Mouse (Mus musculus): ENCODE measurements at regions not wholly inside any gene's neighbourhood (a gene's known extent, or its start where the extent isn't known, plus 50 kb on each side); places are given as distances from the start of the nearest gene placed in this dataset.

DNA sequence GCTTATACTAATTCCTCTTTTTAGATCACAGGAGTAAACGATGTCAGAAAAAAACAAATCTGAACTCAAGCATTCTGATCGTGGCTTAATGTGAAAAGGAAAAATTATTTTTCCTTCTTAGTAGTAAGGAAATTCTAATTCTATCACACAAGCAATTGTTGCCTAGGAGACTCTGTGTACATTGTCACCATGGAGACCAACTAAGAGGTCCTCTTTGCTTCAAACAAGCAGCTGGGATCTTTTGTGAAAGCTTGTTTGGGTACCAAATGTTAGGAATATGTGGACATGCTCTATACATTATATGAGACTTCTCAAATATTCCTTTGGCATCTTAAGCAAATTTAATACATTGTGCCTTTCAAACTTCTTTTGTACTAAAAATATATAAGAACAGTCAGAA is 345.9 kb upstream of the Atp10a start:
- Histone ChIP-seq H3K9me3 (ENCODE audit: low read length) (no peaks in the 10 kb centered on the region), H3K4me1 (replicated peaks; ENCODE audit: low read depth, low read length) (no peaks in the 10 kb centered on the region), H3K4me3 (replicated peaks; ENCODE audit: low read length) (no peak overlapping the region), H3K27me3 (ENCODE audit: insufficient read depth, low read length) (no peaks in the 10 kb centered on the region), H3K36me3 (ENCODE audit: insufficient read depth, low read length) (no peaks in the 10 kb centered on the region)
- TF ChIP-seq POU5F1 (IDR thresholded peaks at IDR 0.05; ENCODE audit: borderline replicate concordance, low read length): no peak
- TF ChIP-seq CTCF (conservative IDR thresholded peaks at IDR 0.05; ENCODE audit: low read length): no peak
- no peak for TF ChIP-seq NANOG (IDR thresholded peaks at IDR 0.05; ENCODE audit: borderline replicate concordance, low read length)

DNA sequence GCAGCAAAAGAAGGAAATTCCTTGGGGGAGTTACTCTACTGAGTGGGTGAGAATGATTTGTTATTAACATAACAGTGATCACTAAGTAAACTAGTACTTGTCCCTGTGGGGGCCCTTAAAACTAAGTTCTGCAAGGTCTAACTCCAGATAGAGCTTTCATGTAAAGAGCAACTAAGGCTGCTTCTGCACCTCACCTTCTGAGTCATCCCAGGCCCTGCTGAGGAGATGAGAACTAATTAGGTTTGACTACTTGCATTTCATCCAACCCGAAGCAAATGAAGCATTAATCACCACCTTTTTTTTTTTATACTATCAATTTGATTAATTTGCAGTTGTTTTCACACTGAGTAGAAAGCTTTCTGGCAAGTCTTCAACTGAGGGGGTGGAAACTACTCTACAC is 333.6 kb upstream of the Atp10a start:
- Histone ChIP-seq H3K9me3 (ENCODE audit: low read length) (no peaks in the 10 kb centered on the region), H3K4me3 (replicated peaks; ENCODE audit: low read length) (no peak overlapping the region), H3K36me3 (ENCODE audit: insufficient read depth, low read length) (no peaks in the 10 kb centered on the region), H3K4me1 (replicated peaks; ENCODE audit: low read depth, low read length) (no peaks in the 10 kb centered on the region), H3K27me3 (ENCODE audit: insufficient read depth, low read length) (no peaks in the 10 kb centered on the region)
- TF ChIP-seq POU5F1 (IDR thresholded peaks at IDR 0.05; ENCODE audit: borderline replicate concordance, low read length): no peak
- TF ChIP-seq CTCF (conservative IDR thresholded peaks at IDR 0.05; ENCODE audit: low read length): no peak

DNA sequence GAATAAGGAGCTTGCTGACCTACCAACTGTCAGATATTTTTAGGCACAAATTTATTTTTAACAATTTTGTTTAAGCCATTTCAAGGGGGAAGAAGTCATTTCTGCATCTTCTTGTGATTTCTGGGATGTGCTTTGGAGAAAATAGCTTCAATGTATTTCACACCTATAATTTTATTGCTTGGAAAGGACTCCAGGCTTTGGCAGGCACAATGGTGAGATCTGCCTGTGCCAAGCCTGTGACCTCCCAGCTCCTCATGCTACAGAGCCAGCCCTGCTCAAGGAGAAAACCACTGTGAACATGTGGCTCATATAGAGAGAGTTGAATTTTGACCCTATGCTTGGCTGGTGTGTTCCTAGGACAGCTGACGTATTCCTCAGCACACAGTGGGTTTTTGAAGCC is 288.6 kb upstream of the Atp10a start:
- TF ChIP-seq POU5F1 (IDR thresholded peaks at IDR 0.05; ENCODE audit: borderline replicate concordance, low read length) (no peak), CTCF (conservative IDR thresholded peaks at IDR 0.05; ENCODE audit: low read length) (no peak), NANOG (IDR thresholded peaks at IDR 0.05; ENCODE audit: borderline replicate concordance, low read length) (no peak)
- no peaks in the 10 kb centered on the region for H3K4me1 ChIP-seq (replicated peaks; ENCODE audit: low read depth, low read length)
- H3K4me3 ChIP-seq (replicated peaks; ENCODE audit: low read length): no peak overlapping the region
- H3K9me3 ChIP-seq (ENCODE audit: low read length): no peaks in the 10 kb centered on the region
- H3K27me3 ChIP-seq (ENCODE audit: insufficient read depth, low read length): no peaks in the 10 kb centered on the region
- H3K36me3 ChIP-seq (ENCODE audit: insufficient read depth, low read length): no peaks in the 10 kb centered on the region

DNA sequence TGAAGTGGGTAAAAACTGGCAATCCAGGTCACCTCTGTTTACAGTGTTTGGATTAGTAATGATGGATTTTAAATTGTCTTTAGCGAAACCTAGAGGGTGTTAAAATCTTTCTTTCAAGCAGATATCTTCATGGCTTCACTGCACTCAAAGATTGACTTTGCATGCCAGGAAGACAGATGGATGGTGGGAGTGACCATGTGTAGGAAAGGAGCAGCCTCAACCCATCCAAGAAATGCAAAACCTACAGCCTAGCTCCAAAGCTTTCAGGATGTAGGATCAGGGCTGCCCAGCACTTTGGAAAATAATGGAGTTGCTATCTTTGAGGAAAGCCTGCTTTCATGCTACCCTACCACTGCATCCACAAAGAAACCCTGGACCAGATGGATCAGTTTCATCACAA is 272.6 kb upstream of the Atp10a start:
- TF ChIP-seq POU5F1 (IDR thresholded peaks at IDR 0.05; ENCODE audit: borderline replicate concordance, low read length) (no peak), CTCF (conservative IDR thresholded peaks at IDR 0.05; ENCODE audit: low read length) (no peak), NANOG (IDR thresholded peaks at IDR 0.05; ENCODE audit: borderline replicate concordance, low read length) (no peak)

DNA sequence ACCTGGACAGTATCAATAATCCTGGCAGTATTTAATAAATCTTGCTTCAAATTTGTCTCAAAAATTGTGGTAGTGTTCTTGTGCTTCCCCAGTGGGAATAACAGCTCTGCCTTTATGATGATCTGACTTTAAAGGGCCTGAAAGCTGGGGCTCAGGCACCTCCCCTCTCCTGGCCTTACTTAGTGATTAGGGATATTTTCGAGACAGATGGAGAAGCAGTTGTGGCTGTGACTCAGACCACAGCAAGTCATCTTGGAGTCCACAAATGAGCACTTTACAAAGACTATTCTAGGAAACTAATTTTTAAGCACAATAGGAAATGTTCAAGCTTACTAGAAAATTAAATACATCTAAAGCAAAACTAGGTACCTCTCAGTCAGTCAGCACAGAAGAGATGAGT is 267.6 kb upstream of the Atp10a start:
- H3K36me3 ChIP-seq (ENCODE audit: insufficient read depth, low read length): no peaks in the 10 kb centered on the region
- no peaks in the 10 kb centered on the region for H3K27me3 ChIP-seq (ENCODE audit: insufficient read depth, low read length)
- TF ChIP-seq POU5F1 (IDR thresholded peaks at IDR 0.05; ENCODE audit: borderline replicate concordance, low read length): no peak
- no peak for TF ChIP-seq NANOG (IDR thresholded peaks at IDR 0.05; ENCODE audit: borderline replicate concordance, low read length)
- no peak for TF ChIP-seq CTCF (conservative IDR thresholded peaks at IDR 0.05; ENCODE audit: low read length)
- no peak overlapping the region for H3K4me3 ChIP-seq (replicated peaks; ENCODE audit: low read length)
- H3K9me3 ChIP-seq (ENCODE audit: low read length): no peaks in the 10 kb centered on the region
- H3K4me1 ChIP-seq (replicated peaks; ENCODE audit: low read depth, low read length): no peaks in the 10 kb centered on the region

More for the DNA sequence above, 272.6 kb upstream of the Atp10a start:
- H3K9me3 ChIP-seq (ENCODE audit: low read length): no peaks in the 10 kb centered on the region
- H3K36me3 ChIP-seq (ENCODE audit: insufficient read depth, low read length): no peaks in the 10 kb centered on the region
- H3K27me3 ChIP-seq (ENCODE audit: insufficient read depth, low read length): no peaks in the 10 kb centered on the region
- no peak overlapping the region for H3K4me3 ChIP-seq (replicated peaks; ENCODE audit: low read length)
- no peaks in the 10 kb centered on the region for H3K4me1 ChIP-seq (replicated peaks; ENCODE audit: low read depth, low read length)

DNA sequence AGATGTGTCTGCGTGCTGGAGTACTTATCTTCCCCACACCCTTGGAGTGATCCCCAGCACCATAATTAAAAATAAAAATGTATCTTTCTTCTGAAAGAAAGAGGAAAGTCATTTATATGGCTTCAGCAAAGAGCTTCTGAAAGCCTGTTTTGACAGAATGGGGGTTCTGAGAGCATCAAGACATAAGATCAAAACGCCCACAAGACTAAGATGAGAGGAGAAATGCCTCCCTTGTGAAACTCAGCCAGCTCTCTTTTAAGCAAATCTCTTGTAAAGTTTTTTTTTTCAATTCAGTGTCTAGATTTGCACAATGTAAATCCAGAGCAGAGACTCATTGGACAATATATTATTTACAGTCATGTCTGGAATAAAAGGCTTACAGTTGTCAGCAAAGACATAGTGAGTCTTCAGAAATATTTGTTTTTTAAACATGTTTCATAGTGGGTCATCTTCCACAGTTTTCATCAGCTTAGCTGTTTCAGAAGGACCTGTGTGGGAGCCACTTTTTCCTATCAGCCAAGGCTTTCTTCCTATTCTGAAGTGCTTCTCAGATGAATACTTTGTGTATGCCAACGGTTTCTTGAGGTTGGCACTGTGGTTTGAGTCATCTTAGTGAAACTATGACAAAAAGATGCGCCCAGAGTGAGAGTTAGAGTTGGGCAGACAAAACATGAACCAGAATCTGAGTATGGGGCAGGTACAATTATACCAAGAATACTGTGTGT is 263.4 kb upstream of the Atp10a start:
- Histone ChIP-seq H3K9me3 (ENCODE audit: low read length) (no peaks in the 10 kb centered on the region), H3K36me3 (ENCODE audit: insufficient read depth, low read length) (no peaks in the 10 kb centered on the region), H3K27me3 (ENCODE audit: insufficient read depth, low read length) (no peaks in the 10 kb centered on the region), H3K4me1 (replicated peaks; ENCODE audit: low read depth, low read length) (no peaks in the 10 kb centered on the region), H3K4me3 (replicated peaks; ENCODE audit: low read length) (no peak overlapping the region)
- TF ChIP-seq POU5F1 (IDR thresholded peaks at IDR 0.05; ENCODE audit: borderline replicate concordance, low read length) (no peak), NANOG (IDR thresholded peaks at IDR 0.05; ENCODE audit: borderline replicate concordance, low read length) (no peak), CTCF (conservative IDR thresholded peaks at IDR 0.05; ENCODE audit: low read length) (no peak)

DNA sequence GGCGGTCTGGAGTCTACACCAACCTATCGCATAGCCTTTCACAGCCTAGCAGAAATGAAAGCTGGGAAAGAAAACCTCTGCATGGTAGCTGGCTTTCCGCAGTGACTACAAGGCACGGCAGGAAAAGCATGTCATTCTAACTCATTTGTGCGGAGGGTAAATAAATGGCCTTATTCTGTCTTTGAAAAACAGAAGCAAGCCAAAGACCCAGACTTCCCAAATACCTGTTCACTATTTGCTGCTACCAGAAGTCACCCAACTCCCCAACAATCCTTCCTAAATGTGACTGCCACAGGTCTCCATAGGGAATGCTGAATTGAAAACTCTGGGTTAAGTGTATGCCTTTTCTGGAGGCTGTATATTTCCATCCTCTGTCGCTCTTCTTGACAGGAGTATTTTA is 258.0 kb upstream of the Atp10a start:
- TF ChIP-seq POU5F1 (IDR thresholded peaks at IDR 0.05; ENCODE audit: borderline replicate concordance, low read length) (no peak), CTCF (conservative IDR thresholded peaks at IDR 0.05; ENCODE audit: low read length) (no peak), NANOG (IDR thresholded peaks at IDR 0.05; ENCODE audit: borderline replicate concordance, low read length) (no peak)
- Histone ChIP-seq H3K36me3 (ENCODE audit: insufficient read depth, low read length) (no peaks in the 10 kb centered on the region), H3K9me3 (ENCODE audit: low read length) (no peaks in the 10 kb centered on the region), H3K4me1 (replicated peaks; ENCODE audit: low read depth, low read length) (peaks cover 18% of the 10 kb centered on the region), H3K4me3 (replicated peaks; ENCODE audit: low read length) (peak overlapping the region; percentile 80), H3K27me3 (ENCODE audit: insufficient read depth, low read length) (no peaks in the 10 kb centered on the region)

DNA sequence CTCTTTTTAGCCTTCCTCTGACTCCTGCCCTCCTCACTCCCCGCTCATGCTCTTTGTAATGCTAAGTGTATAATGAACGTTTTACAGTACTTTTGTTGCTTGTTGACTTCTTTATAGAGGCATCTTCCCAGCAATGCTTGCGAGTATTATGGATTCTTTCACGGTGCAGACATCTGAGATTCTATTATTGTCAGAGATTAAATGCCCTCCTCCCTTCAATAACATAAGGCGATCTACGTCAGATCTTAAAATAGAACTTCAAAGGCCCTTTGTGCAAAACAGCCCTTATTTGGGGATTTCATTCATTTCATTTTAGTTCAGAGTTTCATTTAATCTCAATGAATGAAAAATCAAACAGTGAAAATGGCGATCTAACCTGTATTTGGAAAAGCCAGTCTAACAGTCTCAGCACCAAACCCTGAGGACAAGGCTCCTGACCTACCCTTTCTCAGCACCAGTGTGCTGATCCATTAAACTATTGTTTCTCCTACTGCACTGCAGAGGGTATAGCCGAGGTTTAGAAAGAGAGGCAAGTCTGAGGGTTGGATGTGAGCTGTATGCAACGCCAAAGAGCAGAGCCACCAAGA is 257.3 kb upstream of the Atp10a start:
- Histone ChIP-seq H3K4me3 (replicated peaks; ENCODE audit: low read length) (peak overlapping the region; percentile 80), H3K4me1 (replicated peaks; ENCODE audit: low read depth, low read length) (peaks cover 18% of the 10 kb centered on the region), H3K27me3 (ENCODE audit: insufficient read depth, low read length) (no peaks in the 10 kb centered on the region), H3K36me3 (ENCODE audit: insufficient read depth, low read length) (no peaks in the 10 kb centered on the region), H3K9me3 (ENCODE audit: low read length) (no peaks in the 10 kb centered on the region)
- TF ChIP-seq CTCF (conservative IDR thresholded peaks at IDR 0.05; ENCODE audit: low read length) (no peak), NANOG (IDR thresholded peaks at IDR 0.05; ENCODE audit: borderline replicate concordance, low read length) (no peak), POU5F1 (IDR thresholded peaks at IDR 0.05; ENCODE audit: borderline replicate concordance, low read length) (no peak)

Measured in E14TG2a.4 (cell line).